ENCODE assay signal across 1 mouse cellular context in the genomic region with DNA sequence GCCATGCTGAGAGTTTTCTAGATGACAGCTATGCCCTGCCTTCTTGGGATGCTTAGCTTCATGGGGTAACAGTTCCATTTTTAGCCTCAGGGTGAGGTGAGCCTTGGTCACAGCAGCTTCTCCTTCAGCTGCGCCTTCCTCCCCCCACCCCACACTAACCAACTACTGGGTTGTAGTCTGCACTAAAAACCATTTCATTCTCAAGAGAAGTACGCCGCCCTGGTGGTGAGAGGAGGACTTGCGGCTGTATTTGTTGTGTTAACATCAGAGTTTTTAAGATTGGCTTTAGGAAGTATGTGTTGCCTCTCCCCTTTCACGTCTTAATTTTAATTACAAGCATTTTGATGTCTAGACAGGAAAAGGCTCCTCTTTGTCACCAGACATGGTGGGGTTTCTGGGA.
TF ChIP-seq lines count a peak whose summit lies in the region.

No protein-coding gene starts in this region.

TF ChIP-seq in CH12.LX, 34 proteins besides CTCF, POLR2A, EP300 and RAD21:
- TF ChIP-seq NELFE (IDR thresholded peaks at IDR 0.05; ENCODE audit: low read depth, low read length) (no peak), IRF4 (IDR thresholded peaks at IDR 0.05; ENCODE audit: low read depth, low read length) (no peak)
